Mouse (Mus musculus) embryonic facial prominence, embryonic 14.5 days (tissue): Measurements from ENCODE around the gene Atic. TPM values are rescaled to one million over a fixed set of nuclear protein-coding genes. Genes with fewer than 3 reads are reported as not detected.
A peak's percentile ranks its signal among the peaks of the same experiment; 100 is the strongest.

Experiments used
- ATAC-seq: fragments of 200-750 bp; cut with Nextera tagmentation; 2 replicates; pipeline ENCODE4 v1.8.0; 2017; ENCODE audit warnings: low read depth, moderate number of reproducible peaks, moderate TSS enrichment
- DNase-seq: peaks from one replicate; pipeline ENCODE4 v3.0.0-alpha.2; 2015; ENCODE audit warnings: low spot score
- H3K27ac ChIP-seq: fragments of 300-500 bp; sonication (generic); replicated peaks from 2 replicates; pipeline ENCODE4 v1.5.1; 2014; ENCODE audit warnings: low read depth, mild to moderate bottlenecking, low read length, moderate library complexity
- H3K27me3 ChIP-seq: fragments of 300-500 bp; sonication (generic); replicated peaks from 2 replicates; pipeline ENCODE4 v1.6.1; 2014; ENCODE audit warnings: low read length; ENCODE audit not compliant: control insufficient read depth, insufficient read depth
- H3K36me3 ChIP-seq: fragments of 300-500 bp; sonication (generic); 2 replicates; pipeline ENCODE4 v1.6.1; 2014; ENCODE audit warnings: low read length, mixed read lengths; ENCODE audit not compliant: control insufficient read depth, insufficient read depth
- H3K4me1 ChIP-seq: fragments of 300-500 bp; sonication (generic); 2 replicates; pipeline ENCODE4 v1.6.1; 2014; ENCODE audit warnings: antibody characterized with exemption, low read length; ENCODE audit not compliant: control insufficient read depth, insufficient read depth
- H3K4me2 ChIP-seq: fragments of 300-500 bp; sonication (generic); 2 replicates; pipeline ENCODE4 v1.6.1; 2014; ENCODE audit warnings: low read depth, mild to moderate bottlenecking, low read length, moderate library complexity, mixed read lengths
- H3K4me3 ChIP-seq: fragments of 300-500 bp; sonication (generic); 2 replicates; pipeline ENCODE4 v1.5.1; 2014; ENCODE audit warnings: low read depth, mild to moderate bottlenecking, low read length
- H3K9ac ChIP-seq: fragments of 300-500 bp; sonication (generic); 2 replicates; pipeline ENCODE4 v1.6.1; 2014; ENCODE audit warnings: low read depth, mild to moderate bottlenecking, low read length, moderate library complexity, mixed read lengths
- H3K9me3 ChIP-seq: fragments of 300-500 bp; sonication (generic); 2 replicates; pipeline ENCODE4 v1.6.1; 2016; ENCODE audit warnings: low read length; ENCODE audit not compliant: control insufficient read depth
- WGBS: fragments of 180-500 bp; shearing (Covaris S2); extraction: QIAGEN DNeasy Blood & Tissue Kit; methylation state at CpG from one replicate; pipeline ENCODE4 v1.1.7; 2014; 5-methylcytosine and 5-hydroxymethylcytosine counted together
- polyA plus RNA-seq: library from polyadenylated mRNA; unstranded; fragments of >200 nt; fragmentation: Nextera tagmentation; extraction: Ambion mirVana; gene quantifications from 2 replicates; pipeline ENCODE4 v1.2.1, GENCODE M21; 2014

Gene Atic
- polyA plus RNA-seq, 1 experiment from 2014 or later = 53.8 TPM

- 74% methylated on average over 10 of the region's 10 CpGs for WGBS
These were observed 6.2 kb upstream of the Atic start for GRCm38 (mm10) chr1:71550626-71551195.

DNA sequence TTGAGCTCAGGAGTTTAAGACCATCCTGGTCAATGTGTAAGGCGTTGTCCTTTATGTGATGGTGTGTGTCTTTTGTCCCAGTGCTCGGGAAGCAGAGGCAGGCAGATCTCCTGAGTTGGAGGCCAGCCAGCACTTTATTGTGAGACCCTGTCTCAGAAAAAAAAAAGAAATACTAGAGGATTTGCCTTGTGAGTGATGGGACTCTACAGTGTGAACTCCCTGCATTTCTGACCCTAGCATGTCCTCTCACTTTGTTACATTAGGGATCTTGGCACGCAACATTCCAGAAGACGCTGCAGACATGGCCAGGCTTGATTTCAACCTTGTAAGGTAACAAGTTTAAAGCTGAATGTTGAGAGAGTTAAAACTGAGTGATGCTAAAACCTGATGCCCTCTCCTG lies 3.7 kb downstream of the Atic start:
- H3K27me3 ChIP-seq = no peaks in the 10 kb centered on the region
- no peak overlapping the region for H3K4me2 ChIP-seq
- 0 out of 2 replicates have a peak, but pooled peaks cover 1% of the 10 kb centered on the region for H3K9me3 ChIP-seq
- no peak for DNase-seq
- no peak overlapping the region for H3K27ac ChIP-seq
- H3K4me3 ChIP-seq = no peak overlapping the region
- WGBS = 93% methylated on average over 4 of the region's 4 CpGs
- ATAC-seq = no peak
- no peak overlapping the region for H3K9ac ChIP-seq
- H3K4me1 ChIP-seq = peaks cover 11% of the 10 kb centered on the region; the same call in 1 of the 2 replicates
- peaks cover 62% of the 10 kb centered on the region for H3K36me3 ChIP-seq

More at GRCm38 (mm10) chr1:71550626-71551195, 6.2 kb upstream of the Atic start:
- H3K27me3 ChIP-seq = no peaks in the 10 kb centered on the region
- no peak overlapping the region for H3K4me2 ChIP-seq
- no peak overlapping the region for H3K27ac ChIP-seq
- H3K4me3 ChIP-seq = no peak overlapping the region
- H3K36me3 ChIP-seq = no peaks in the 10 kb centered on the region
- H3K4me1 ChIP-seq = no peaks in the 10 kb centered on the region
- no peak for ATAC-seq
- no peak overlapping the region for H3K9ac ChIP-seq
- no peaks in the 10 kb centered on the region for H3K9me3 ChIP-seq
- DNase-seq = no peak

GRCm38 (mm10) chr1:71564291-71564690 lies 7.3 kb downstream of the Atic start:
- H3K4me3 ChIP-seq = no peak overlapping the region
- no peak overlapping the region for H3K27ac ChIP-seq
- 0 out of 2 replicates have a peak, but pooled peaks cover 3% of the 10 kb centered on the region for H3K9me3 ChIP-seq
- H3K36me3 ChIP-seq = peaks cover 85% of the 10 kb centered on the region
- ATAC-seq = no peak
- H3K4me2 ChIP-seq = no peak overlapping the region
- no peak for DNase-seq
- no peak overlapping the region for H3K9ac ChIP-seq
- H3K4me1 ChIP-seq = no peaks in the 10 kb centered on the region
- WGBS = 91% methylated on average over 7 of the region's 7 CpGs
- no peaks in the 10 kb centered on the region for H3K27me3 ChIP-seq

- Histone ChIP-seq H3K27me3 (no peaks in the 10 kb centered on the region), H3K4me1 (no peaks in the 10 kb centered on the region), H3K9me3 (0 out of 2 replicates have a peak, but pooled peaks cover 3% of the 10 kb centered on the region), H3K4me3 (no peak overlapping the region), H3K36me3 (peaks cover 93% of the 10 kb centered on the region), H3K4me2 (no peak overlapping the region), H3K27ac (no peak overlapping the region), H3K9ac (no peak overlapping the region)
- no peak for DNase-seq
- 74% methylated on average over 16 of the region's 16 CpGs for WGBS
- ATAC-seq = peak; percentile 47
These were observed 11.1 kb downstream of the Atic start for GRCm38 (mm10) chr1:71567884-71568605.

- ATAC-seq (peak; percentile 61; the same call in 1 of the 2 replicates), DNase-seq (peak; percentile 12)
- no peak overlapping the region for H3K9ac ChIP-seq
- no peaks in the 10 kb centered on the region for H3K27me3 ChIP-seq
- no peak overlapping the region for H3K4me2 ChIP-seq
- peaks cover 96% of the 10 kb centered on the region for H3K36me3 ChIP-seq
- WGBS = 87% methylated on average over 4 of the region's 4 CpGs
- no peaks in the 10 kb centered on the region for H3K4me1 ChIP-seq
- H3K27ac ChIP-seq = no peak overlapping the region
- H3K4me3 ChIP-seq = no peak overlapping the region
- H3K9me3 ChIP-seq = 0 out of 2 replicates have a peak, but pooled peaks cover 3% of the 10 kb centered on the region
These were observed 13.2 kb downstream of the Atic start for GRCm38 (mm10) chr1:71570116-71570515.

- DNase-seq (peak; percentile 45), ATAC-seq (peak; percentile 41; the same call in 1 of the 2 replicates)
- WGBS = 90% methylated on average over 7 of the region's 7 CpGs
These were observed 19.0 kb downstream of the Atic start for GRCm38 (mm10) chr1:71575987-71576386.

DNA sequence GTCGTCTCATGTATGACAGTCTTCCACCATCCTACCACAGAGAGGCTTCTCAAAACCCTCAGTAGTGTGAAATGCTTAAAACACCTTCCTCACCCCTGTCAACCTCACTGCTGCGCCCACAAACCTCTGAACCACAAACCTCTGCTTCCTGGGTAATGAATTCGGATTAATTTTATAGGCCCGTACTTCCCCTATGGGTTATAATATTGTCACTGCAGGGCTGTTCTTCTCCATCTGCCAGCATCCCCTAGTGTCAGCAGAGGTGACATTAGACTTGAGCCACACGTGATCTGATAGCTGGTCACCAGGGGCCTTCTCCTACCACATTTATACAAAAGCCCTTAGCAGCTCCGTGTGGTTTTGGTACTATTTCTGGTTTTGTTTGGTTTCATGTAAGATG lies 19.9 kb downstream of the Atic start:
- no peaks in the 10 kb centered on the region for H3K9me3 ChIP-seq
- ATAC-seq = no peak
- H3K36me3 ChIP-seq = peaks cover 88% of the 10 kb centered on the region
- no peak overlapping the region for H3K9ac ChIP-seq
- H3K27ac ChIP-seq = no peak overlapping the region
- H3K27me3 ChIP-seq = no peaks in the 10 kb centered on the region
- H3K4me1 ChIP-seq = no peaks in the 10 kb centered on the region
- no peak for DNase-seq
- 94% methylated on average over 6 of the region's 6 CpGs for WGBS
- no peak overlapping the region for H3K4me2 ChIP-seq
- no peak overlapping the region for H3K4me3 ChIP-seq

More at GRCm38 (mm10) chr1:71575987-71576386, 19.0 kb downstream of the Atic start:
- Histone ChIP-seq H3K4me3 (no peak overlapping the region), H3K36me3 (peaks cover 96% of the 10 kb centered on the region), H3K9ac (no peak overlapping the region), H3K4me1 (no peaks in the 10 kb centered on the region), H3K27ac (no peak overlapping the region), H3K27me3 (no peaks in the 10 kb centered on the region), H3K9me3 (no peaks in the 10 kb centered on the region), H3K4me2 (no peak overlapping the region)

GRCm38 (mm10) chr1:71579526-71579925 lies 22.6 kb downstream of the Atic start:
- Histone ChIP-seq H3K9me3 (no peaks in the 10 kb centered on the region), H3K27me3 (no peaks in the 10 kb centered on the region), H3K4me2 (no peak overlapping the region), H3K4me3 (no peak overlapping the region), H3K9ac (no peak overlapping the region), H3K4me1 (no peaks in the 10 kb centered on the region), H3K27ac (no peak overlapping the region), H3K36me3 (peaks cover 67% of the 10 kb centered on the region)
- WGBS = 87% methylated on average over 4 of the region's 4 CpGs
- ATAC-seq (no peak), DNase-seq (no peak)
